Mouse (Mus musculus) erythroblast, embryonic 14.5 days (primary cell): ENCODE results near the gene Gm20883. TPM values are rescaled to one million over a fixed set of nuclear protein-coding genes. Genes with fewer than 3 reads are reported as not detected.
"Not testable (repeated sequence)": the region's sequence is repeated elsewhere in the genome, so short reads cannot be mapped to it uniquely, and the experiment has no call there.

ENCODE experiments used
- H3K27me3 ChIP-seq: 2 replicates; pipeline ENCODE4 v1.6.1; 2012; ENCODE audit warnings: inconsistent platforms; ENCODE audit not compliant: control insufficient read depth
- H3K36me3 ChIP-seq: 2 replicates; pipeline ENCODE4 v1.6.1; 2012; ENCODE audit warnings: mild to moderate bottlenecking, inconsistent platforms; ENCODE audit not compliant: control insufficient read depth
- H3K4me1 ChIP-seq: 2 replicates; pipeline ENCODE4 v1.6.1; 2012; ENCODE audit warnings: inconsistent platforms; ENCODE audit not compliant: control insufficient read depth
- H3K4me3 ChIP-seq: replicated peaks from 2 replicates; pipeline ENCODE3; 2012; ENCODE audit warnings: moderate library complexity, mild to moderate bottlenecking, inconsistent platforms
- H3K9me3 ChIP-seq: 2 replicates; pipeline ENCODE4 v1.6.1; 2012; ENCODE audit warnings: low read length, inconsistent platforms, mixed read lengths; ENCODE audit not compliant: control insufficient read depth
- polyA plus RNA-seq: library from polyadenylated mRNA; stranded (reverse); fragments of >175 nt; gene quantifications from 2 replicates; pipeline ENCODE4 v1.2.3, GENCODE M21; 2012

Gm20883 gene
- polyA plus RNA-seq: not detected in 2 replicates

DNA sequence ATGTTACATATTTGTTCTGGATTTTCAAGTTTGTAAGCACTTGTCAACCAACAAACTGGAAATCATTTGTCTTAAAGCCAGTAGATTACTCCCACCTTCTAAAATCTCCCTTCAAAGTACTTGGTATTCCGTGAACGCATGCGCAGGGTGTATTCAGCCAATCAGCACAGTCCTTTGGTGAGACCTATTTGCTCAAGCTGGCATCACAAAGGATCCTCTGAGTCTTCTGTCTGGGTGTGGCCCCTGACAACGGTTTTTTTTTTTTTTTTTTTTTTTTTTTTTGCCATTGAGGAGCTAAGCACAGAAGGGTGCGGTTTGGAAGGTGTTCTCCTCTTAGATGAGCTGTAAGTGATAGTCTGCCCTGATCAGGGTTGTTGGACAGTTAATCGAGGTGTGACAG is at the start of gene Gm20883:
Gene Gm20883, plus strand, starts transcription at position 301 of the 400 bp plus-strand sequence.
- not testable (repeated sequence) for H3K4me1 ChIP-seq, H3K4me3 ChIP-seq, H3K9me3 ChIP-seq, H3K36me3 ChIP-seq, H3K27me3 ChIP-seq
